Mouse (Mus musculus) adrenal gland, postnatal 36 days (tissue): ENCODE measurements around the gene Myl4. TPM values are rescaled to one million over a fixed set of nuclear protein-coding genes. Genes with fewer than 3 reads are reported as not detected.
A peak's percentile ranks its signal among the peaks of the same experiment; 100 is the strongest.

Experiments
- DNase-seq, 2 experiments: peaks; one replicate each; pipeline ENCODE4 v3.0.0; 2021; ENCODE audit warnings: mixed read lengths in 1 of 2
- total RNA-seq, 2 experiments: library from RNA; stranded (reverse); gene quantifications; 2 replicates each; pipeline ENCODE4 v1.2.3; 2021

Myl4 gene
- total RNA-seq, 2 experiments from 2014 or later, result 3.1 to 3.4 TPM

DNA sequence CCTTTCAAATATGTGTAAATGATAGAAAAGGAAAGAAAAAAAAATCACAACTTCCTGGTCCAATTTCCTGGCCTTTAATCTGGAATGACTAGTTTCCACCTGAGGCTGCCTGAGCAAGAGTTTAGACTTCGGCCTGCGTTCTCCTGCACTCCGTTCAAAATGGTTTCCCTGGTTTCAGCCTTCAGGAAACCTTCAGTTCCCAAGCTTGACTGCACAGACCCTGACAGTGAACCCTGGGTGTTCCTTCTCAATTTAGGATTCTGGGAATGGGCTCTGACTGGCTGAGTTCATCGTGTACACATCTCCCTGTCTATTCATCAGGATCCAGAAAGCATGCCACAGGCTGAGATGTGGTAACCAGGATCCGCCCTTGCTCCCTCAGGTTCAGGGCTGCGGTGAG lies 53.7 kb downstream of the Myl4 start:
- DNase-seq, result no peak

DNA sequence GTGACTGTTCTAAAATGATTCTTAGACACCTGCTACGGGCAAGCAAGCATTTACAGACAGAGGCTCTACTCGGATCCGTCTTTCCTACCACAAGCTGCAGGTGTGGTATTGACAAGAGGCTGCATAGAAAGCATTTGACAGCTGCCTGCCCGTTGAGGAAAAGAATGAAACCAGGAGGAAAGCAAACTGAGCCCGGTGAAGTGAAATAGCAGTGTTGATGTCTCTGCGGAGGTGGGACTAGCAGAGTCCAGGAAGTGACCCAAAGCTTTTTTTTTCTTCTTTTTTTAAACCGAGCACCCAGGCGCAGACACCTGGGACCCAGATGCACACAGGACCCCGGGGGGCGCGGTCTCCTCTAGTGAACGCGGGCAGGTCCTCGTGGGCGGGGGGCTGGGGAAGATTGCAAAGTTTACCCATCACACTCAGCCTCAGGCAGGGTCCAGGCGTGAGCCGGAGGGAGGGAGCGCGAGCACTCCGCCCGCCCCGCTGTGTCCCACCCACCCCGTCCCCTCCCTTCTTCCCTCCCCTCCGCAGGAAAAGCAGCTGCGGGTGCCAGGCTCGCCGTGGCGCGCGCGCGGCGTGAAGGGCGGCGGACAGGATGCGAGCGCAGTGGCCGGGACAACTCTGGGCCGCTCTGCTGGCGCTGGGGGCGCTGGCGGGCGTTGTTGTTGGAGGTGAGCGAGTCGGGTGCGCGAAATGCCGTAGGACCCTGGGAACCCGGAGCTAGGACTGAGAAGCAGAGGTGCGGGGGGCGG lies 57.2 kb downstream of the Myl4 start, which contains the start of gene Itgb3:
Gene Itgb3 (plus strand): TSS at position 510 of the 755 bp plus-strand sequence.
- peak; percentile 86 to 90 for DNase-seq

DNA sequence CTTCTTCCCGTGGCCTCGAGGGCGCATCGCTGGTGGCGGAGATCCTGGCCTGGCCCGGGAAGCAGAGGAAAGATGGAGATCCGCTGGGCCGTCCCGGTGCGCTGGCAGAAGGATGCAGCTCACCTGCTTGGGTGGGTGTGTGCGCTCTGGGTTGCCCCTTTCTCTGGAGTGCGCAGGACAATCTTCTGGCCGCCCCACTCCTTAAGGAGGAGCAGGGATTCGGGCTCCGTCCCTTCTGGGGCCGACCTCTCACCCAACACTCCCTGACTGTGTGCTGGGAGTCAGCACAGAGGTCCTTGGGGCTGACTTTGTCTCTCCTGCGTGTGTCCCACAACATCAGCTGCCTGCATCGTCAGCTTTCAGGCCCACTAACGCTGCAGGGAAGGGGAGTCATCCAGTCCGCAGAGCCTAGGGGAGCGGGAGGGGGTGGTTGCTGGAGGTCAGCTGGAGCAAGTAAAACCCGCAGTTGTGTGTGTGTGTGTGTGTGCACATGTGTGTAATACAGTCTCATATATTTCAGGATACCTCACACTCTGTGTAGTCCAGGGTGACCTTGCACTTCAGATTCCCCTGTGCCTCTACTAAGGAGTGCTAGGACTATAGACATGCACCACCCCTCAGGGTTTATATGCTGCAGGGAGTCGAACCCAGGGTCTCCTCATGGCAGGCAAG lies 57.9 kb downstream of the Myl4 start:
- no peak for DNase-seq

- DNase-seq, result no peak
These were observed 58.7 kb downstream of the Myl4 start for GRCm38 (mm10) chr11:104609033-104609684.

DNA sequence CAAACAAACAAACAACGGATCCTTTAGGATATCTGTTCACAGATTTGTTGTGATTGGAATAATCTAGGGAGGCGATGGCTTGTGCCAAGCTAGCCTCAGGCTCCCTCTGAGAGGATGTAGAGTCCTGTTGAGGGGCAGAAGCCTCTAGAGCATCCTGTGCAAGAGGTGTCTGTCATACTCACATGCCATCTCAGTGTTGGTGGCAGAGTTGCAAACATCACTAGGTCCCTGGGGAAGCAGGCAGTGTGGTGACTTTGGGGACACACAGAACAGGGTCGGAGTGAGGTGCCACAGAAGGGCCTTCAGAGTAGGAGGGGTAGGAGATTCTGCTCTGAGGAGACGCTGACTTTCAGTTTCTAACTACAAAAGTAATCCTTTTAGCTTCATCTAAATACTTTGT lies 59.3 kb downstream of the Myl4 start:
- DNase-seq, result no peak

DNA sequence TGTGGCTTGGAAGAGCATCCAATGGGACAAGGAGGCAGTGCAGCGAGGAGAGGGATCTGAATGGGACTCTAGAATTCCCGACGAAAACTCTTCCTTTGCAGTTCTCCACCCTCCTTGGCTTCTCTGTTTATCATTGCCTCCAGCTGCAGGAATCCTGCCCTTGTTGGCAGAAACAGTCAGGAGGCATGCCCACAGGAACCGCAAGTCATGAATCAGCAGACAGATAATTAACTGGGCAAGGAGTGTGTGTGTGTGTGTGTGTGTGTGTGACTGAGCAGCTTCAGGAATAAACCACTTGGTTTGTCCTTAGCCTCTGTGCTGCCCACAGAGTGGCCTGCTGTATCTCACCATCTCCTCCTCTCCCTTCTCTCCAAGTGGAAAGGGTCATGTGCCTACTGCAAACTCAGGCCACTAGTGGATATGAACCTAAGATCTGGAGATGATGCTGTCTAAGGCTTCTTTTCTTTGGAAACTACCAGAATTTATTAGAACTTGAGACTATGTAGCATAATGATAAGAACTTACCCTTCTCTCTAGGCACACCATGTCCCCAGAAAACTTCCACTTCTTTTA lies 61.2 kb downstream of the Myl4 start:
- peak; percentile 65 to 69 for DNase-seq

GRCm38 (mm10) chr11:104613551-104613950 lies 63.1 kb downstream of the Myl4 start:
- no peak for DNase-seq

DNA sequence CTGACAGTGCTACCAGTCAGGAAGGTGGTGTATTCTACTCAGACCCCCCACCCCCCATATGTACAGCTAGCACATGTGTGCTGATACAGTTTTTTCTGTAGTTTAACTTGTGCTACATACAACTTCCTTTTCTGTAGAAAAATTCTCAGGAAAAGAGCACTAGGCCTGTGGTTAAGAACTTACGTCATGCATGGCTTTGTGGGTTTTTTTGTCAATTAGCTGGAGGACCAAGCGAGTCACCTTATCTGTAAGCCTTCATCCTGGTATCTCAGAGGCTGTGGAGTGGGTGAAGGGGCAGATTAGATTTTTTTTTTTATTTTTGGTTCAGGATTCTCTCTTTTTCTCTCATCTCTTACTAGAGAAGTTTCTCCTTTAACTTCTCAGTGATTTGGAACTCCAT lies 63.7 kb downstream of the Myl4 start:
- DNase-seq, result no peak

DNA sequence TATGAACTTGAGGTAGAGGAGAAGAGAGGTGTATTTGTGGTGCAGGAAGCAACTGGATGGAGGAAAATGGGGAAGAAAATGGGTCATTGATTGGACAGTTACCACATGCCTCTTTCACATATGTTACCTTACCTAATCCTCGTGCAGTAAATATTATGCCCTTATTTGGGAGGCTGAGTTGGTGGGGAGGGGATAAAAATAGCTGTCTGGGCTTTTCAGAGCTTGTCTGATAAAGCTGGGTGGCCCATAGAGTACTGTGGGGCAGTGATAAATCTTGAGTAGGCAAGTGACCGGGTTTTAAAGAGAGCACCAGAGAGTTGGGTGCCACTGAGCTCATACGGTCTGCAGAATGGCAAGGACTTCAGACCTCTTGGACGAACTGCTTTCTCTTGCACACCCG lies 65.7 kb downstream of the Myl4 start:
- DNase-seq, result no peak

DNA sequence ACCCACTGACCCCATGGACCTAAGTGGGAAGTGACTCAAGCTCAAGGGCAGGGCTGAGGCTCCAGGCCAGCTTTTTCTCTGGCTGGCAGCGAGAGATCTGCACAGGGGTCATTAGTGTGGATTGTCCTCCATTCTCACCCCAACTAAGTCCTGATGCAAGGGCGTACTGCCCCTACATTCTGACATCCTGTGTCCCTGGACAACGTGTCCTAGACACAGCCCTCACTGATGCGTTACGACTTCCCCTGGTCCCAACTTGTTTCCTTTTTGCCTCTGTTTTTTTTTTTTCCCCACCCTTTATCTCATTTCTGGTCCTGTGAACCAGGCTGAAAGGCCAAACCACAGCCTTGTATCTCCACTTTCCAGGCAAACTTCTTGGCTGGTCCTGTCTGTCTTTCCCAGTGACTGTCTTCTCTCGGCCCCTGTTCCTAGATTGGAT lies 68.2 kb downstream of the Myl4 start:
- peak; percentile 56 to 57 for DNase-seq

DNA sequence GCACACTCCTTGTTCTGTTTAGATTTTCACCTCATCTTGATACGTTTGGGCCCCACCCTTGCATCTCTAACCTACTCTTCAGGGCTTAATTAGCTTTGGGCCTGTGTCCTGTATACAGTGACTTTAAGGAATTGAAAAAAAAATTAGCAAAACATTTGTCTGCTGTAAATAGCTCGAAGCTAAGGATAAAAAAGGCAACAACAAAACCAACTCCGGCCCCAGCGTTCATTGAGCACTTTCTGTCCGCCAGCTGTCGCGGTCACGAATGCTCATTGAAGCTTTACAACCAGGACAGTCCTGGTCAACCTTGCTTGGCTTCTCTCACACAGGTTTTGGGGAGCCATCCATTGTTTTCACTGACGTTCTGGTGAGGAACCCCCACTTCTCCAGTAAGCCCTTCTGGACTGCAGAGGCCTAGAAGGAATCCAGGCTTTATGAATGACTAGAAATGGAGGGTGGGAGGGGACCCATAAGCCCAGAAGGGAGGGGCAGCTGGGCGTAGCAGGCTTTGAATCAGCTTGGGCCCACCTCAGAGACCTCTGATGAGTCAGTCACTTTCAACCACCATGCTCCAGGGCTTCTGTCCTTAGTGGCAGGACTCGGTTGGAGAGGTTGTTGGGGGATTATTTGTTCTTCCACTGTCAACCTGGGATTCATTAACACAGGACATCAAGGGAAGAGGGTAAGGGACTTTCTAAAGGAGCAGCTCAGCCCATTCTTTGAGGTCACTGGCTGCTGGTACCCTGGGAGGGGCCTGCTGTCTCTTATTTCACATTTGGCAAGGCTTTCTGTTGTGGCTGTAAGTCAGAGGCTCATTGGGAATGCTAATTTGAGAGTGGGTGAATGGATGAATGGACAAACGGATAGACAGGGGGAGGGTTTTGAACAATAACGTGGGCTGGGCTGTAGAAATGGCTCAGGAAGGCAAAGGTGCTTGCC lies 68.9 kb downstream of the Myl4 start:
- DNase-seq, result no peak

DNA sequence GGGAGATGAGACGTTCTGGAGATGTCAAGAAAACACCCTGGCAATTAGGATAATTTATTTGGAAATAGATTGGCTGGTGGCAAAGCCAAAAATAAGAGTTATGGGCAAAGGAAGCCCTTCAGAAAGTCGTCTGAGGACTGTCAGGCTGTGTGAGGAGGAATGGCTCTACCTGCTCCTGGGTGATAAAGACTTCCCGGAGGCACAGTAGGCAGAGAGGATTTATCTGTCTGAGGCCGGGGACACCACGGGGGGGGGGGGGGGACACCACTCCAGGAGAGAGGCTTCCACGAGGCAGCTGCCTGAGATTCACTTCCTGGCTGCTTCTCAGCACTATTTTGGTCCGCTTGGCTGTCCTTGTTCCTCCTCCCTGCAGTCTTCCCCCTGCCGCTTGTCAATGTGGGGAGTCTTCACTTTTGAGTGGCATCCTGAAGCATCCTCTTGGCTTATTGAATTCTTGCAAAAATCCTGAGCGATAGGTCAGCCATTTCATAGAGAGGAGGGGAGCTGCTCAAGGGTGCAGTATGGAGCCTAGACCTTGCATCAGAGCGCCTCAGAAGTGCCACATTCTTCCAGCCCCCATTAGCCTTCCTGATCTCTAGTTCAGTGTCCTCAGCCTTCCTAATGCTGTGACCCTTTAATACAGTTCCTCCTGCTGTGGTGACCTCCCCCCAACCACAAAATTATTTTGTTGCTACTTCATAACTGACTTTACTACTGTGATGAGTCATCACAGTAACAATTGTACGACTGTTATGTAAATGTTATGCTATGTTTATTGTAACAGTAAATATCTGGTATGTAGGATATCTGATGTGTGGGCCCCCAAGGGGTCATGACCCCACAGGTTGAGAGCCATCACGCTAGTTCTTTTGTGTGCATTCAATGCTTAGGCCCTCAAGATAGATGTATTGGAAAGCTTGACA lies 71.8 kb downstream of the Myl4 start:
- DNase-seq, result no peak

GRCm38 (mm10) chr11:104624791-104625391 lies 74.4 kb downstream of the Myl4 start:
- DNase-seq, result peak in 1 of 2 experiments; percentile 28

DNA sequence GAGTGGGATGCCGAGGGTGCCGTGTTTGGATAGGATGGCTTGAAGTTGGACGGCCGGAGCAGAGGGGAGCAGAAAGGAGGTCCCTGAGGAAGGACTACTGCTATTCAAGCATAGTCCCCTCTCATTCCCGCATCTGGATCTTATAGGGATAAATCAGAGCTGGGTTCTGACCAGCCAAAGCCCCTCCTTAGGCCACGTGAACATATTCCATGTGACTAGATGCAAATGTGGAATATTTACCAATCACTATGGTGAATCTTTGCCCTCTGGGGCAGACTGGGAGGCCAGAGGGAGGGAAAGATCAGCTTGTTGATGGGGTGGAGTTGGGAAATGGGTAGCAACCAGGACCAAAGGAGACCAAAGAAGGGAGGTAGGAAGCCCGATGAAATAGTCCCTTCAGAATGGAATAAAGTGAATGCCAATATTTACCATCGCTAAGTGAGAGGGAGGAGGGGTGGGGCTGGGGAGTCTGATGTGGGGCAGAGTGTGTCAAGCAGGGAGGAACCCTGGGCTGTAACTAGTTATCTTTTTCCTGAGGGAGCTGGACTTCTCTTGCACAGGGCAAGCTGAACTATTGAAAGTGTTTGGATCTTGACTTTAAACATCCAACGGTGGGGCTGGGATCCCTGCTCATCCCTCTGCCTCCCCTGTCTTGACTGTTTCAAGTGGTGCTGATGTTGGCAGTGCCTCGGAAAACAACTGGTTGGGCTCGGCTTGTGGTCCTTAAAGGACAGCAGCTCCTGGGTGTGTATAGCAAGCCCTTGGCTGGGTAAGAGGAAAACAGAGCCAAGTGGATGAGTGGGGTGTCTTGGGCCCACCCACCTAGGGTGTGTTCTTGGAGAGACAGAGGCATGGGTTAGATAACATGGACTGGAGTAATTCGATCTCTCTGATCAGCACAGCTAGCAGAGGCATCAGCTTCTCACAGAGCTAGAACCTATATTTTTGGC lies 75.3 kb downstream of the Myl4 start:
- no peak for DNase-seq

- DNase-seq, result no peak
These were observed 76.2 kb downstream of the Myl4 start for GRCm38 (mm10) chr11:104626635-104627034.

DNA sequence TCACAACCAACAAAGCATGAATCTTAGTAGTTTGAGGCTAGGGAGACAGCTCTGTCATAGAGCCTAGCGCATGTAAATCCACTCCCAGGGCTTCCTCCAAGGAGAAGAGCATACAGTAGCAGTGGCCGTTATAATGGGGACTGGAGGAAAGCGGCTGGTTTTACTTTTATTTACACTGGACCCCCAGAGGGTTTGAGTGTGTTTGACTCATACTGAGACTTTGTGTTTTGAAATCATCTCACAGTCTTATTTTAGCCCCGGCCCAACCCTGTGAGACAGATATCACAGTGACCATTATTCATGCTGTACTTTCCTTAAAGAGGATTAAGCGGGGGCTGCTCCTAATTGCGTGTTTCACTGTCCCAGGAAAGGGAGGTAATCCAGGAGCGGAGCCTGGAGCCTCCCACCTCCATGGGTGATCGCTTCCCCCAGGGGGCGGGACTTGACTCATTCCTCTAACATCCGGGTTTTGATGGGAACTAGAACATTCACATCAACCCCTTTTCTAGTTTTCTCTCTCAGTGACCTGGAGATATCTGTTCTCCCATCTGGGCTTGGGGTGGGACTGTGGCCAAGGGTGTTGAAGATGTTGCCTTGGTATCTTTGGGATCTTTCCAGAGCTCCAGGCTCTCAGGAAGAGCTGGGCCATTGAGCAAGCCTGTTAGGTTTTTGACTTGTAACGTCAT lies 77.3 kb downstream of the Myl4 start:
- DNase-seq, result peak; percentile 22 to 45

GRCm38 (mm10) chr11:104628566-104628965 lies 78.1 kb downstream of the Myl4 start:
- DNase-seq, result no peak

- no peak for DNase-seq
These were observed 79.8 kb downstream of the Myl4 start for GRCm38 (mm10) chr11:104630185-104630835.
